Mouse (Mus musculus) olfactory bulb, adult 2 months (tissue): ENCODE results near the gene Rnpc3.

Experiments used
- CTCF ChIP-seq: fragments of 200-500 bp; IDR thresholded peaks from 2 replicates; pipeline ENCODE4 v1.5.1; 2012; ENCODE audit warnings: low read depth, mild to moderate bottlenecking, low read length, moderate library complexity; ENCODE audit not compliant: insufficient read depth
- POLR2A ChIP-seq: fragments of 200-500 bp; IDR thresholded peaks from 2 replicates; pipeline ENCODE4 v1.6.1; 2012; ENCODE audit warnings: mild to moderate bottlenecking, low read depth, low read length, moderate library complexity; ENCODE audit not compliant: insufficient read depth

GRCm38 (mm10) chr3:113606599-113606998, 23.4 kb downstream of the Rnpc3 start, which contains the start of gene Amy1:
- TF ChIP-seq CTCF (no peak), POLR2A (no peak)
